Mouse (Mus musculus): ENCODE measurements around the gene Abhd12. TPM values are rescaled to one million over a fixed set of nuclear protein-coding genes. Genes with fewer than 3 reads are reported as not detected.
"Not testable (repeated sequence)": the region's sequence is repeated elsewhere in the genome, so short reads cannot be mapped to it uniquely, and the experiment has no call there.

Abhd12 gene
- total RNA-seq (2014; fragmentation: Nextera tagmentation), result 9.5 and 13.2 TPM in 2 replicates
- 21.8 and 45.1 TPM in 2 replicates for total RNA-seq (2017)

DNA sequence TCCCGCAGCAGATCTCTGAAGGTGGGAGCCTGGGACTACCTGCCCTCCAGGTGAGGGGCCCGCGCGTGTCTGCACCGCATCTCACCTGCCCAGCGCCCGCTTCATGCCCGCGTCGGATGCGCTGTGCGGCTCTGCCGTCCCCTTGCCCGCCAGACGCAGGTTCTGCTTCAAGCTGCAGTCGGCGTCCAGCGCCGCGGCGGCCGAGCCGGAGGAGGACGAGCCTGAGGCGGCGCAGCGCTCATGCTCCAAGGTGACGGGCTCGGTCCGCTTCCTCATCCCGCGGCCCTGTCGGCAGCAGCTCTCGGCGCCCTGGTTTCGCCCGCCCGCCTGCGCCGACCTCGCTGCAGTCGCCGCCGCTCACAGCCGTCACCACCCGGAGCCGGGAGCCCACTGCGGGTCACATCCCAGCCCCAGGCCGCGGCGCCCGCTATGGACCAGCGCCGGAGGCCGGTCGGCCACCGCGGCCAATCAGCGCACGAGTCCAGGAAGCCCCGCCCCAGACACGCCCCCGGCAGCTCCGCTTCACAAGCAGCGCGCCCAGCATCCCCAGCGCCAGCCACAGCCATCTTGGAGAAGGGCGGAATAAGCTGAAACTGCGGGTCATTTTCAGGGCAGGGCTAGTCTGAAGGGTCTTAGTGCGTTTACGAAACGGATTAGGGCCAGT, at the start of gene Abhd12:
TSS of gene Abhd12 (minus strand) at position 470 of the 664 bp plus-strand sequence.
- peak; percentile 93 for ATAC-seq (replicated peaks; ENCODE audit: low FRiP score, low TSS enrichment, poor library complexity, severe bottlenecking)

DNA sequence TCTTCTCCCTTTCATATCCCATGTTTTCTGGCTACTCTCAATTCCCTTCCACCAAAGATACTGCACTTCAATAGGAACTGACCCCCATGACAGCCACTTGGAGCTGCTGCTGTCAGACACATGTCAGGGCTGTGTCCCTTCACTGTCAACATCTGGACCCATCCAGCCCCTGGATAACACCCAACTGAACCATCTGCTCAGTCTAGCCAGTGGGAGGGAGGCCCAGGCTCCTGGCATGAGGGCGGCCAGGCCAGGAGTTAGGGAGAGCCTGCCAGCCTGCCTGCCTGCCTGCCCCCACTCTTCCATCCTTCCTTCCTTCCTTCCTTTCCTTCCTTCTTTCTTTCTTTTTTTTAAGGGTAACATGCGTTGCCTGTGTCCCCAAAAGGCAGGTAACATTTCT, 46.7 kb upstream of the Abhd12 start:
- no peak for ATAC-seq (replicated peaks; ENCODE audit: low FRiP score, low TSS enrichment, poor library complexity, severe bottlenecking)

DNA sequence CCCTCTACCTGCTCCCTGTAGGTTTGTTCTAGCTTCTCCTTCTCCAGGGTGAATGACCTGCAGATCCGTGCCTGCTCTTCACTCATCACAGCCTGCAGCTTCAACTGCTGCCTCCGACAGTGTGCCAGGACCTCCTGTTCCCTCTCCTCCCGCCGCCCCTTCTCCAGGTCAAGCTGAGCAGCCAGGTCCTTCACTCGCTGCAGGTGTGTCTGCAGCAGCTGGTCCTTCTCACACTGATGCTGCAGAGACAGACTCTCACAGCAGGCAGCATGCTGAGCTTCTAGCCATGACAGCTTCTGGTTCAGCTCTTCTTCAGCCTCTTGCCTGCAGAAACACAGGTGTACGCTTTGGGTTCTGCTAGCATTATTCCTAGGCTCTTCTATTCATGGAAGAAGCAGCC, 45.5 kb upstream of the Abhd12 start:
- ATAC-seq (replicated peaks; ENCODE audit: low FRiP score, low TSS enrichment, poor library complexity, severe bottlenecking), result no peak

DNA sequence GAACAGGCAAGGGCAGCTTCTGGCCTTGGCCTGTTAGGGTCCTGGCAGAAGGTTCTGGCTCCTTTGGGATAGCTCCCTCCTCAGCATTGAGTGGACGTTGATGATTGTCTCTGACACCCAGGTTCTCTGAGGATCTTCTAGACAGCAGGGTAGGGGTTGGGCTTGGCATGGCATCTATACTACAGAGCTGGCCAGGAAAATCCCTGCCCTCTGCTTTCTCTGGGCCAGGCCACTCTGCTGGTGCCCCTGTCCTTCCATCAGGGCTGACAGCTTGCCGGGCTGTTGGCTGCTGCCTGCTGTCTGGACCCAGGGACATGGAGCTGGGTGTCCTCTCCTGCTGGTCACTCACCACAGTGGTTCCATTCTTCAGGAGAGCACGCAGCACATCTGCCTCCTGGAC, 45.1 kb upstream of the Abhd12 start:
- ATAC-seq (replicated peaks; ENCODE audit: low FRiP score, low TSS enrichment, poor library complexity, severe bottlenecking), result no peak

DNA sequence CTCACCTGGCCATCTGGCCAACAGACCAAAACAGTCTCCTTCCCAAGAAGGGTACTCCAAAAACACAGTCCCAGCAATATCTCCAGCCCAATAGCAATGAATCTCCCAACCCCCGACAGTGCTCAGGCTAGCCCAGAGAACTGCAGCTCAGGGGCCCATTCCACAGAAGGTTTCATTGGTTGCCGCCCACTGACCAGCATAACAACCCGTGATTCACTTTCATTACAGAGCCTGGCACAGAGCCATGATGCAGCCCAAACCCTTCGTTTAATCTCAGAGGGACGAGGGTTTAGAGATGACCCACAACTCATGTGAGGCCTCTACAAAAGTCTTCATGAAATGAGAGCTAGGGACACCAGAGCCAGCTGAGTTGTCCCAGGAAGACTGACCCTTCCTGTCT, 44.2 kb upstream of the Abhd12 start:
- ATAC-seq (replicated peaks; ENCODE audit: low FRiP score, low TSS enrichment, poor library complexity, severe bottlenecking), result no peak

DNA sequence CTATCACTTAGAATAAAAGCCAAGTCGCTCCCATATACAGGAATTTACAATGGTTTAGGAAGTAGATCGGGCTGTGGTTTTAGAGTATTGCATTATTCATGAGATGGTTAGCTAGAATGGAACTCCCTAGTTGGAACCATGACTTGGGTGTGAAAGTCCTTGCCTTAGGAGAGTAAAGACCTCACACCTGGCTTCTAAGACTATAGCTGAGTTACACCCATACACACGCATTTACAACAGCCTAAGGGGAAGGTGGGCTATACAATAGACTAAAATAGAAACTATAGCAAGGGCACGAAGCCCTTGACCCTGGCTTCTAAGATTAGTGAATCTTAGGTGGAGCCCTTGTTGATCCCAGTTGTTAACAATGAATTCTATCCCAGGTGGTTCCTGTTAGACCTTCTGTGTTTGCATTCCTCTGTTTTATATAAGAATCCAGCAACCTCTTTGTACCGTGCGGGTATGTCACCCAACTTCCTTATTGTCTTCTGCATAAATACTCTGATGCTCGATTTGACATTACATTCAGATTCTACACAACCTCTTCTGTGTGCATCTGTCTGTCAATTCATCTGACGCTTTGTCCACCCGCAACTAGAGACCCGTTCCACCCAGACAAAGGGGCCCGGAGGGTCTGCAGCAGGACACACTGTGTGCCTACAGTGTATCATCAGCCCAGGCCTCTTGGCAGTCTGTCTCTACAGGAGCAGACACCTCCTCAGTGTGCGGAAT, 43.5 kb upstream of the Abhd12 start:
- not testable (repeated sequence) for ATAC-seq (replicated peaks; ENCODE audit: low FRiP score, low TSS enrichment, poor library complexity, severe bottlenecking)

DNA sequence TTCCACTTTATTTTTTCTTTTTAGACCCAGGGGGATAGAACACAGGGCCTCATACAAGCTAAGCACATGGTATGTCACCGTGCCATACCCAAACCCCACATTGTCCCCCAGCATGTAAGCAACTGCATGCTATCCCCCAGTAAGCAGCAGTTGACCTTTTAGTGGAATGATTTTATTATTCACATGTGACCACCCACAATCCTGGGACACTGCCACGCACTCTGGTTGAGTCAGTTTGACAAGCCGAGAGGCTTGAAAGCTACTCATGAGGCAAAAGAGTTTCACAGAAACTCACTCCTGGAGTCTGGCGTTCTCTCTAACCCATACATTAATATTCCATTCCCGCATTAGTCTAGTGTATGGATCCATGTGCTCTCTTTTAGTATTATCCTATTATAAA, 42.8 kb upstream of the Abhd12 start:
- not testable (repeated sequence) for ATAC-seq (replicated peaks; ENCODE audit: low FRiP score, low TSS enrichment, poor library complexity, severe bottlenecking)

DNA sequence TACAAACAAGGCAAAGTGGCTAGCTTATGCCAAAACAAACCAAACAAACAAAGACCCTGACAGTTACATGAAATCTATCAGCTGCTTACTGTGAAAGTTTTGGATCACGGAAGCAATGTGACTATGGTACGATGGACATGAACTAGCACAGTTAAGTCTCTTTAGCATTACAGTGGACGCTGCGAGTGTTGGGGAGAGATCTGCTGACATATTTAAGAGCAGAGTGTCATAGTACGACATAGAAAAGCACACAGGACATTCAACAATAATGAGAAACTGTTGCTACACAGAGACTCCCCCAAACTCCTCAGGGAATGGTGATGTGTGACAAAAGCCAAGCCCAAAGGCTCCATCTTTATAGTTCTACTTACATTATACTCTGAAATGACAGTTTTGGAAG, 39.5 kb upstream of the Abhd12 start:
- ATAC-seq (replicated peaks; ENCODE audit: low FRiP score, low TSS enrichment, poor library complexity, severe bottlenecking), result no peak

DNA sequence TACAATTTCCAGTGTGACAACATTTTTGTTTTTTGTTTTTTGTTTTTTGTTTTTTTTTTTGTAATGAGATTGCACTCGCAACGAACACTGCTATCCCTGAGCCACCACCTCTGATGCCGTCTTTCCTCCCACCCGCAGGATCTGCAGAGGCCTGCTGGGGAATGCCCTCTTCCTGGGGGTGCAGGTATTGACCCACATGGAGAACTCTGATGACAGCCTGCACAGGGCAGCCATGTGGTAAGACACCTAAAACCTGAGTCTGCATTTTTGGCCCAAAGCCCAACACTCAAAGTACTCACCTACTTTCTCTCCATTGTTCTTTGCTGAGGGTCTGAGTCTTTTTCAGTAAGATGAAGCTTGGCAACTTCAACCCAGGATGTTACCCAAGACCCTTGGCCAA, 30.1 kb upstream of the Abhd12 start:
- no peak for ATAC-seq (replicated peaks; ENCODE audit: low FRiP score, low TSS enrichment, poor library complexity, severe bottlenecking)

DNA sequence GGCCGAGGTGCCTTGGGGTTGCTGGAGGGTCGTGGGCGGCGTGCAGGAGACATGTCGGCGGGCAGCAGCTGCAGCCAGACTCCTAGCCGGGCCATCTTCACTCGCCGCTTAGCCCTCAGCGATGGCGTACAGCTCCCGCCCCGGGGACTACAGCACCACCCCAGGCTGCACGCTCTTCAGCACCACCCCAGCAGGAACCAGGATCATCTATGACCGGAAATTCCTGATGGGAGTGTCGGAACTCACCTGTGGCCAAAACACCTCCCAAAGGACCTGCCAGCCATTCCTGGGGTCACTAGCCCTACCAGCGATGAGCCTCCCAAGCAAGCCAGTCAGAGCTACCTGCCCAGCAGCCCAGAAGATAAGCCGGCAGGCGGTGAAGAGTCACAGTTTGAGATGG, 28.9 kb upstream of the Abhd12 start:
- ATAC-seq (replicated peaks; ENCODE audit: low FRiP score, low TSS enrichment, poor library complexity, severe bottlenecking), result 0 out of 2 replicates have a peak, but pooled peaks have one; percentile 45

DNA sequence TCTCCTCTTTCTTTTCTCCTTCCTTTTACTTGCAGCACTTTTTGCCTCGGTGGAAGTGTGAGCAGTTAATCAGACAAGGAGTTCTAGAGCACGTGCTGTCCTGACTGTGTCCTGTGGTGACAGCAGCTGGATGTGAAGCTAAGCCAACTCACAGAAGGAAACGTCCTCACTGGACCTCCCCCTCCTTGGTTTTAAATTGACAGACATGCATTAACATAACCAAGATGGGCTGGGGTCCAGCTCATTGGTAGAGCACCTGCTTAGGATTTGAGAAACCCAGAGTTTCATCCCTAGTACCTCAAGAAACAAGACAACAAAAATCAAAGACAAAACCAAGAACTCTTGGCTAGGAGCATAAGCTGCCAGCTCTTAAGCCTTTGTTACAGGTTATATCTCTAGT, 26.3 kb upstream of the Abhd12 start:
- ATAC-seq (replicated peaks; ENCODE audit: low FRiP score, low TSS enrichment, poor library complexity, severe bottlenecking), result no peak

DNA sequence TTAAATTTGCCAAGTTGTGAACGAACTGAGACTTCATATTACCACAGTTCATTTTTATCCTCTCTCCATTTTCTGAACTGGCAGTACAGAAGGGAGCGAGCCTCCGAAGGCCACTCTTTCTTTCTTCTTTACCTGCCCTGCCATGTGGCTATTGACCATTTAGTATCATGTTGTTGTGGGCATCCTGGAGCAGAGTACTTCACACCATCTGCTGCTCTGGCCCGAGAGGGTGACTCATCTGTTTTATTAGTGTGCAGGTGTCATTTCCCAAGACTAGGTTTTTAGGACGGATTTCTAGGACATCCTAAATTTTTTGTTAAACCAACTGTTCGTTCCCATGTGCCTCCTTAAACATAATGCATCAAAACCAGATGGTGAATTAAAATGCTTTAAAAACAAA, 24.6 kb upstream of the Abhd12 start:
- no peak for ATAC-seq (replicated peaks; ENCODE audit: low FRiP score, low TSS enrichment, poor library complexity, severe bottlenecking)

DNA sequence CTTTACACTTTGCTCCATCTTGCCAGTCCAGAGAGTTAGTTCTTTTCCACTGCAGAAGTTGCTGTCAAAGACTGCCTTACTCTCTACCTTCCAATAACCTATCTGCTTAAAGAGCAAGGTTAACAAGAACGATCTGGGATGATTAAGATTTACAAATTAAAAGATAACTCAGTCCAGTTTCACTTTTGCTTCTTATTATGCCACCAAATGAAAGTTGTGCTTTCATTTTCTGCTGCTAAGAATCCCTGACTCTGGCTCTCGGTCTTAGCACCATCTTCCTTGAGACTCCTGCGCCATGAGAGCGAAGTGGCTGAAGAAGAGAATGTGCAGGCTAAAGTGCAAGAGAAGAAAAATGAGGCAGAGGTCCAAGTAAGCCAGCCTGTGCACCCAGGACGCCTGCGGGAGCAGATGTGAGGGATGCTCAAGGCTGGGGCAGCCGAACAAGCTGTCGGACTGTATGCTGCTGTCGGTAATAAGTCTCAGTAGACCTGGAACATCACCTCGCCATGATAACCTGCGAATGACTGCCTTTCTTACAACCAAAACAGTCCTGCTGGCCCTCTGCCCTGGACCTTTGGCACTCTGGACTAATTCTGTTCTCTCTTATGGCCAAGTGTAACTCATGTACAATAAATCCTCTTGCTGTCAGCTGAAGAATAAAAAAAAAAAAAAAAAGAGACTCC, 22.6 kb upstream of the Abhd12 start:
- ATAC-seq (replicated peaks; ENCODE audit: low FRiP score, low TSS enrichment, poor library complexity, severe bottlenecking), result no peak

DNA sequence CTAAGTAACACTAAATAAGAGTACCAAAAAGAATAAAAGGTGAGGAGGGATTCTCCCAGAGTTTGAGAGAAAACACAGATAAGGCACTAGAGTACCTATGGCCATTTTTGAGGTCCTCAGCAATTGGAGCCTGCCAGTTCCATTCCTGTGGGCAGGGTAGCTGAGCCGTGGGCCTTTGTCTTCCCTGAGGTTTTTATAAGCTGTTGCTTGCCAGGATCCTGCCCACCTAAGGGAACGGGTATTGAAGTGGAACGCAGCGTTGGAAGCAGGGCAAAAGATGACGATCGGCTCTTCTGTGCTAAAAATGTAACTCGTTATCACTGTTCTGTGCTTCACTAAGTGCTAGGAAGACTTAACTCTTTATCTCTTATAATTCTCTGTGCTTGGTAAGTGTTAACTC, 19.0 kb upstream of the Abhd12 start:
- ATAC-seq (replicated peaks; ENCODE audit: low FRiP score, low TSS enrichment, poor library complexity, severe bottlenecking), result 0 out of 2 replicates have a peak, but pooled peaks have one; percentile 23

DNA sequence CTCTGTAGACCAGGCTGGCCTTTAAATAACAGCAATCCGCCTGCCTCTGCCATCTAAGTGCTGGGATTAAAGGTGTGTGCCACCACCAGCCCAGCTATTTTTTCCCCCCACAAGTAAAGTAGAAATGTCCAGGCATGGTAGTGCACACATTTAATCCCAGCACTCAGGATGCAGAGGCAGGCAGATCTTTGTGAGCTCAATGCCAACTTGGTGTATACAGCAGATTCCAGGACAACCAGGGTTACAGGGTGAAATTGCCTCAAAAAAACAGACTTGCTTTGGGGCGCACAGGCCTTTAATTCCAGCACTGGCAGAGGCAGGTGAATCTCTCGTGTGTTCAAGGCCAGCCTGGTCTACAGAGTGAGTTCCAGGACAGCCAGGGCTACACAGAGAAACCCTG, 18.5 kb upstream of the Abhd12 start:
- no peak for ATAC-seq (replicated peaks; ENCODE audit: low FRiP score, low TSS enrichment, poor library complexity, severe bottlenecking)

DNA sequence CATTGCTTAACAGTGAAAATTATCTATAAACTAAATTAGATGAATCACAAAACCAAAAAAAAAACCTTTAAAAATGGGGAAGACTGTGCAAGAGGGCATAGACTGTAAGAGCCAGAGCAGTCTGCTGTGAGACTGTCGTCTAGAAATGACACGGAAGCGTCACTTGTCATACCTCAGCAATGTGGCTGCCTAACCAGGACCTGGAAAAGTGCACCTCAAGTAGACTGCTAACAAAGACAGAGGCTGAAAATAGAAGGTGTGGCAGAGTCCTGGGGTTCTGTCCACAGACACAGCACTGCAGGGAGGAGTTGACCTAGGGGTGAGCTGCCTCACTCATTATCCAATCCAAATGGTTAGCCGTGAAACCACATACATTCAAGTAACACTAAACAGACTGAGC, 17.6 kb upstream of the Abhd12 start:
- no peak for ATAC-seq (replicated peaks; ENCODE audit: low FRiP score, low TSS enrichment, poor library complexity, severe bottlenecking)

DNA sequence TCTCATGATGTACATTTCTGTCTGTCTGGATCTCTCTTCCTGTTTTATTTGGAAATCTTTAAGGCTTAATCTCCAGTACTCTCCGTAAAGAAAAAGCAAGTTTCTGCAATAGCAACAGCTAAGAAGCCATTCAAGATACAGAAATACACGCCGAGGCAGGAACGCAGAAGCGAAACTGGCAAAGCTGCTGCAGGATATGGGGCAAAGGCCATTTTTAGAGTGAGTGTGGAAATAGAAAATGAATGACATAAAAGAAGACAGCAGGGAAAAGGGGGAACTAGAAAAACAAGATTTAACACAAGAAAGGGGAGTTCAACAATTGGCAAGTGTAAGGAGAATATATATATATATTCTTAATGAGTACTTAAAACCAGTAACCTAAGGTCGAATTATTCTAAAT, 17.2 kb upstream of the Abhd12 start:
- ATAC-seq (replicated peaks; ENCODE audit: low FRiP score, low TSS enrichment, poor library complexity, severe bottlenecking), result no peak

DNA sequence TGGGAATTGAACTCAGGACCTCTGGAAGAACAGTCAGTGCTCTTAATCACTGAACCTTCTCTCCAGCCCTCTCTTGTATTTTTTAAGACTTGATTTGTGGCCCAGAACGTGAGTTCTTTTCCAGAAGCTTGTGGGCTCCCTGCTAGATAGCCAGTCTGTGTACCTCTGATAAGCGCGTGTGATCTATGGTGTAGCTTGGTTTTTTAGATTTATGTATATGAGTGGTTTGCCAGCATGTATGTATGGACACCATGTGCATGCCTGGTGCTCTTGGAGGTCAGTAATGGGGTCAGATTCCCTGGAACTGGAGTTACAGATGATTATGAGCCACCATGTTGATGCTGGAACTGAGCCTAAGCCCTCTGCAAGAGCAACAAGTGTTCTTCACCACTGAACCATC, 16.0 kb upstream of the Abhd12 start:
- ATAC-seq (replicated peaks; ENCODE audit: low FRiP score, low TSS enrichment, poor library complexity, severe bottlenecking), result peak; percentile 69

DNA sequence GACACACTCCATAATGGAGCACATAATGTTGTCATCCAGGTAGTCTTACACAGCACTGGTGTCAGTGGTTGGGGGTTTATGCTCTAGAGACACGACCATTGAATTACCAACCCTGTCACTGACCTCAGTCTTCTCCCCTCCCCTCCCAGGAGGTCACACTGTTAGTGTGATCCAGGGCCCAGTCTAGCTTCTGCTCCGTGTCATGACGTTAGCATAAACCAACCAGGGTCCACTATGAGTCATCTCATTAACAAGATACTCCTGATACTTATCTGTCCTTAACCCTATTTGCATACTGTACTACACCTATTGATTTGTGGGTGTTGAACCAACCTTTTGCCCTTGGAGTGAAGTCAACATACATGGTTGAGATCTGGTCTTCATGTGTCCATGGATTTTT, 14.2 kb upstream of the Abhd12 start:
- 0 out of 2 replicates have a peak, but pooled peaks have one; percentile 6 for ATAC-seq (replicated peaks; ENCODE audit: low FRiP score, low TSS enrichment, poor library complexity, severe bottlenecking)

DNA sequence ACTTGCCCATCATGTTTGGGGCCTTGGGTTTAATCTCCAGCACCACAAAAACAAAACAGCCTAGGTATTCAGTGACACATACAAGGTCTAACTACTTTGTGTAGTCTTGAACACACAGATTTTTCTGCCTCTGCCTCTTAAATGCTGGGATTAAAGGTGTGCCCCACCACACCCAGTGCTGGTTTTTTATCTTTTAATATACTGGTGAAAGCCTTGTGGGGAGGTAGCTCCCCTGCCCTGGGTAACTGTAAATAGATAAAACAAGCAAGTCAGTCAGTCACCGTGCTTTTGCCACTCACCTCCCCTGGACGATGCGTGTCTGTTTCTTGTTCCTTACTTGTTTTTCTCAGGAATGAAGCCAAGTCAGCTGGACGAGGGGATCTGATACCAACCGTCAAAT, 11.2 kb upstream of the Abhd12 start:
- ATAC-seq (replicated peaks; ENCODE audit: low FRiP score, low TSS enrichment, poor library complexity, severe bottlenecking), result peak; percentile 55

Data from megakaryocyte-erythroid progenitor cell, adult 5-6 weeks (primary cell).